Mouse (Mus musculus) frontal cortex, postnatal 36 days (tissue): ENCODE data around the gene 4930404N11Rik.

ENCODE experiments used
- DNase-seq, 2 experiments: peaks; one replicate each; pipeline ENCODE4 v3.0.0; 2022; ENCODE audit warnings: low spot score in 2 of 2

4930404N11Rik gene

DNA sequence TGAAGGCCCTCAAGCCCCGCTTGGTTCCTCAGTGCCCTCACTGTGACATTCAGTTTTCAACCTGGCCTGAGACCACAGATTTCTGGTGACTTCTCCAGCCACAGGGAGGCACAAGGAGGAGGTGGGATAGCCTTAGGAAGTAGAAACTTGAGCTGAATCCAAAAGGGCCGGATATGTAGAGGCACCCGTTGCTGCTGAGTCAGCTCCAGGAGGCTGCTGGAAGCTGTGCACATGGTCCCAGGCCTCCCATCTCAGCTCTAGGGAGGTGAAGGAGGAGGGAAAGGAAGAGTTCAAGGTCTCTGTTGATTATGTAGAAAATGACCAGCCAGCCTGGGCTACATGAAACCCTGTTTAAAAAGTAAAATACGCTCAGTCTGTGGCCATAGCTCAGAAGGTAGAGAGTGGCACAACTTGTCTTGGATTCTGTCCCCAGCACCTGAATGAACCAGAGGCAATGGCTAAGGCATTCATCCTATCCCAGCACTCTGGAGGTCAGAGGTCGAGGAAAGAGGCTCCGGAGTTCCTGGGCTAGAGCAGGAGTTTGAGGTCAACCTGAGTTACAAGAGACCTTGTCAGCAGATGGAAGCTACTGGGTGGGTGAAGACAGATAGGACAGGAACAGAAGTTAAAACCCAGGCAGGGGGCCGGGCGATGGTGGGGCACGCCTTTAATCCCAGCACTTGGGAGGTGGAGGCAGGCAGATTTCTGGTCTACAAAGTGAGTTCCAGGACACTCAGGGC, 10.7 kb downstream of the 4930404N11Rik start:
- DNase-seq = no peak

DNA sequence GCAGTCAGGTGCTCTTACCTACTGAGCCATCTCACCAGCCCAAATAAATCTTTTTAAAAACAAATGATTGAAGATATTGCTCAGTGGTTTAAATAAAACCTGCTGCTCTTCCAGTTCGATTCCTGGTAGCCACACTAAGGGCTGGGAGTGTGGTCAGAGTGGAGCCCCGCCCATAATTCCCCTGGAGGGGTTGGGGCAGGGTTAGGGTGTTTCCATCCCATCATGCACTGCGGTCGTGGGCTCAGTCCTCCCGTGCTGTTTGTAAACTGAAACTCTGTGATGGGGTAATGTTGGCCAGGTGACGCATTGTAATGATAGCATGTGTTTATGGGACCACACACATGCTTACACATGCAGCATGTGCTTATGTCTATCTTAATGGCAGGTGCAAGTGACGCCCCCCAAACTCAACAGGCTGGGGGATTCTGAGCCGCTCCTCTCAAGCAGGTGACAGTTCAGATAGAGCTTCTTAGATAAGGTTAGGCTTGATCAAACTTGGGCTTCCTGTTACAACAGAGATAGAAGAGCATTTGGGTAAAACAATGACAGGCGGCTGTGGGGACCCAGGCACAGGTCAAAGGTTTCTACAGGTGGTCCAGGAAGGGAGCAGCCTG, 13.8 kb downstream of the 4930404N11Rik start:
- no peak for DNase-seq

GRCm38 (mm10) chr10:81350351-81351063, 15.1 kb downstream of the 4930404N11Rik start, which contains the start of gene Hmg20b:
Hmg20b (minus strand) TSS chr10:81350480.
- peak; percentile 100 for DNase-seq

DNA sequence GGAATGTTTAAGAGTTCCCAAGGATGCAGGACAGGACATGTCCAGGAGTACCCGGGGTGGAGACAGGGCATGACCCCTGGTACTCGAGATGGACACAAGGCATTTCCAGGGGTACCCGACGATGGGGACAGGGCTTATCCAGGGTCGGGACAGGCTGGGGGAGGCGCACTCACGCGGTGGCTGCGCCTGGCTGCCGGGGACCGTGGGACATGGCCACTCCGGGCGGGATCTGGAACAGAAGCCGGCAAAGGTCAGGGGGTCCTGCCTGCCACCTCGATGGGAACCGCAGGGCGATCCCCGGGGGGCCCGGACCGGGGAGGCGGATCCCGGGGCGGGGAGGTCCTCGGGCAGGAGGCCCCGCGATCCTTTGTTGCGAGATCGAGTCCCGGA, 15.7 kb downstream of the 4930404N11Rik start:
- DNase-seq = no peak

DNA sequence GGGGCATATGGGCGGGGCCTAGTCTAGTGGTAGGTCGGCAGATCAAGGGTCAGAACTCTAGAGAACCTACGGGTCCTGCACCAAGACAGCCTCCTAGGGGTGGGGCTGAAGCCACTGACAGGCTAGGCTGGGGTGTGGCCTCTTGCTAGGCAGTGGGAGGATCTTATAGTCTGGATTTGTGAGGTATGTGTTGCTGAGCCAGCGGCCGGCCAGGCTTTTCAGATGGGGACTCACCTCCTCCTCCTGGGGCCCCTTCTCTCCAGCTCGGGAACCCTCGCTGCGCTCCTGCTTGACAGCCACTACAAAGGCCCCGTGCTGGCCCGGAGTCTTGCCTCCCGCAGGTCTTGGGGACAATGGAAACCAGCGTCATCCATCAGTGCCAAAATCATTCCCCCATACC, 16.5 kb downstream of the 4930404N11Rik start:
- DNase-seq = no peak

DNA sequence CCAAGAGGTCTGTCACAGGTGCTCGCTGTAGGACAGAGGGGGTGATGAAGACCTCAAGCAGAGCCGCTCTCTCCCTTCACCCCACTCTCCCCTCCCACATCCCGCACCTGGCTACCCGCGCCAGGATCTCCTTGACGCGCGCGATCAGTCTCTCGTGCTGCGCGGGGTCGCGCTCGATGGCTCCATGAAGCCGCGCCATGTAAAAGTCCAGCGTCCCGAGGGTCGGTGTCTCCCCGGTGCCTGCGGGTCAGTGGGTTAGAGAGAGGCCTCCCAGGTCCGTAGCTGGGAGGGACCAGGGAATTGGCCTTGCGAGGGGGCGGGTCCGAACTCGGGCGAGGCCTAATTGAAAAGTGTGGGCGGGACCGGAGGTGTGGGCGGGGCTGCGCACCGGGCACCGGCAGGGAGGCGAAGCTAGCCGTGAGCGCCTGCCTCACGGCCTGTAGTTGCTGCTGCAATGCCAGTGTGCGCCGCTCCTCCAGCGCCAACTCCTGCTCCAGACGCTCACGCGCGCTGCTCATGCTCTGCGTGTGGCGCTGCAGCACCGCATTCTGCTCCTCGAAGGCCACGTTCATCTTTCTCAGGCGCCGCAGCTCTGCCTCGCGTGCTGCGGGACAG, 19.1 kb downstream of the 4930404N11Rik start:
- peak in 1 of 2 experiments; percentile 70 for DNase-seq

DNA sequence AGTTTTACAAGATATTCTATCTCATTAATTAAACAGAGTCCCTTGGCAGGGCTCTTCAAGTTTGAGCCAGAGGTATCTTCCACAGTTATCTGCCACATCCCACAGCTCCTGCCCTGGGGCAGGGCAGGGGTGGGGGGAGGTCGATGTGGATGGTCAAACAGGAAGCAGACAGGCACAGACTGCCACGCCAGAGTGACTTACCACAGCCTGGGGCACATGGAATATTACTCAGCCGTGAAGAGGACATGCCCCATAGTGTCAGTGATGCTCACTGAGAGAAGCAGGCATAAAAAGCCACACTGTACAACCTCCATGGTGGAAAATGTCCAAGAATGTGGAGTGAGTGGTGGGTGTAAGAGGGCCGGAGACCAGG, 20.5 kb downstream of the 4930404N11Rik start:
- DNase-seq = no peak

GRCm38 (mm10) chr10:81344421-81345161, 21.0 kb downstream of the 4930404N11Rik start:
- no peak for DNase-seq

GRCm38 (mm10) chr10:81342686-81343505, 22.7 kb downstream of the 4930404N11Rik start, which contains the start of gene Gipc3:
Gipc3 (minus strand) TSS chr10:81343266.
- no peak for DNase-seq

GRCm38 (mm10) chr10:81341333-81341949, 24.2 kb downstream of the 4930404N11Rik start:
- no peak for DNase-seq

GRCm38 (mm10) chr10:81340551-81341332, 24.9 kb downstream of the 4930404N11Rik start:
- no peak for DNase-seq

GRCm38 (mm10) chr10:81336558-81336957, 29.1 kb downstream of the 4930404N11Rik start:
- no peak for DNase-seq

DNA sequence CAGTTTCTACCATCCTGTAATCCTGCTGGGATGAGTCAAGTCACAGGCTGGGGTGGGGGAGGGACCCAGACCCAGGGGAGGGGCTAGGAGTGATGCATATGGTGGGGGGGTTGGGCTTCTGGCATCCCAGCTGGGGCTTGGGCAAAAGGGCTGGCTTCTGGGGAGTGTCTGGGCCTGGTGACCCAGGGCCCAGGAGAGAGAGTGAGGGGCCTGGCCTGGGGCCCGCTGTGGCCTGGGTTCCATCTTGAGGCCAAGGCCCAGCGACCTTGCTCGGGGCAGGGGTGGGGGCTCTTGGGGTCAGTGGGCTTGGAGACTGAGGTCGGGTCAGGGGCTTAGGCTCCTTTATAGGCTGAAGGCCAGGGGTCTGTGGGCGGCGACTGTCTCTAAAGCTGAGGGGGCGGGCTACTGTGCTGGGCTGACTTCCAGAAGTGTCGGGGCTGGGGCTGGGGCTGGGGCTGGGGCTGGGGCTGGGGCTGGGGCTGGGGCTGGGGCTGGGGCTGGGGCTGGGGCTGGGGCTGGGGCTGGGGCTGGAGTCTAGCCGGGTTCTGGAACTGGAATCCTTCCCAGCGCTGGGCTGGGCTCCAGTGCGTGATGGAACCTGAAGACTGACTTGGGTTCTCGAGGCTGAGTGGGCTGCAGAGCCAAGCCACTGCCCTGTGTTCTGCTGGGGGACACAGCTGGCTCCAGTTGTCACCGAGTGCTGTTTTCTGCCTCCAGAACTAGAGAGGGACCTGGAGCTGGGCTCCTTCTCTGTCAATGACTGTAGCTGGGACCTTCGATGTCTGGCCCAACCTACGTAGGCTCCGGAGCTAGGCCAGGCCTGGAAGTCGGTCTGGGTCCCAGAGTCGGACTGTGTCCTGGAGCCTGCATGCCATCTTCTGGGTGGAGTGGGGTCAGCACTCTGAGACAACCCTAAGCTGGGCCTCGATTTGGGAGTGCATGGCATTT, 29.9 kb downstream of the 4930404N11Rik start:
- no peak for DNase-seq

GRCm38 (mm10) chr10:81334324-81334723, 31.3 kb downstream of the 4930404N11Rik start:
- no peak for DNase-seq

- DNase-seq = no peak
Measured at GRCm38 (mm10) chr10:81332277-81332676, 33.3 kb downstream of the 4930404N11Rik start.

GRCm38 (mm10) chr10:81330007-81330406, 35.6 kb downstream of the 4930404N11Rik start:
- DNase-seq = no peak

DNA sequence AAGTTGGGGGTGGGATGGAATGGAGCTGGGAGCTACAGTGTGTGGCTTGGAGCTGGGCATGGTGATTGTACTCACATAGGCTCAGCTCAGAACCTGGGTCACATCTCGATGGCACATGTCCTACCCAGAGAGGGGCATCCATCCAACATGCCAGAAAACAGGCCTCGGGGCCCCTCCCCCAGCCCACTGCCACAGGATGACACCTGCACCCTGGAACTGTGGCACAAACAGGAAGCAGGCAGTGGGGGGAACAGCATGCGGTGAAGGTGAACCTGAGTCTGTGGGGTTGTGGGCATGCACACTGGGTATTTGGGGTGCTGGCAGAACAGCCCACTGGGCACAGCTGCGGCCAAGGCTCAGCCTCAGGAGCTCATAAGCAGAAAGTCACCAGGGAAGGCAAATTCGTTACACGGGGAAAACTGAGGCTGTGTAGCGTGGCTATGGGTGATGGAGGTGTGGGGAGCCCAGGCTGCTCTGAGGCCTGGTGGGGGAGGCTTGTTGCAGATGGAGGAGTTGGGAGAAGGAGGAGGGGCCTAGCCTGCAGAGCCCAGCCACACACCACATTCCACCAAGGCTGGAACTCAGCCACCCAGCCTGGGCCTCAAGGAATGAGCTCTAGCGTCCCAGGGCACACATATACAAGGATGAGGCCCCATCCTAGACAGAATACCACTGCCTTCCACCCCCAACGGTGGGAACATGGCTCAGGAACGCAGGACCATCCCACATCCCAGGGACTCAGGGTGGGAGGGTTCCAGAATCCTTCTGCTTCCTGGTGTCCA, 36.2 kb downstream of the 4930404N11Rik start:
- no peak for DNase-seq
